Mouse (Mus musculus) midbrain, embryonic 10.5 days (tissue): ENCODE results near the gene Dynlt1b. TPM values are rescaled to one million over a fixed set of nuclear protein-coding genes. Genes with fewer than 3 reads are reported as not detected.
A peak's percentile ranks its signal among the peaks of the same experiment; 100 is the strongest.
"Not testable (repeated sequence)": the region's sequence is repeated elsewhere in the genome, so short reads cannot be mapped to it uniquely, and the experiment has no call there.

ENCODE experiments used
- DNase-seq: peaks from one replicate; pipeline ENCODE4 v3.0.0-alpha.2; 2017; ENCODE audit warnings: low spot score
- H3K27ac ChIP-seq: fragments of 300-500 bp; sonication (generic); replicated peaks from 2 replicates; pipeline ENCODE4 v1.5.1; 2016; ENCODE audit warnings: mild to moderate bottlenecking
- H3K27me3 ChIP-seq: fragments of 300-500 bp; sonication (generic); 2 replicates; pipeline ENCODE4 v1.6.1; 2016; ENCODE audit warnings: low read depth, mild to moderate bottlenecking; ENCODE audit not compliant: poor library complexity, severe bottlenecking
- H3K36me3 ChIP-seq: fragments of 300-500 bp; sonication (generic); 2 replicates; pipeline ENCODE4 v1.6.1; 2016; ENCODE audit warnings: mild to moderate bottlenecking, moderate library complexity
- H3K4me1 ChIP-seq: fragments of 300-500 bp; sonication (generic); 2 replicates; pipeline ENCODE4 v1.6.1; 2016
- H3K4me3 ChIP-seq: fragments of 300-500 bp; sonication (generic); 2 replicates; pipeline ENCODE4 v1.5.1; 2016; ENCODE audit warnings: mild to moderate bottlenecking, moderate library complexity
- H3K9me3 ChIP-seq: fragments of 300-500 bp; sonication (generic); replicated peaks from 2 replicates; pipeline ENCODE4 v1.6.1; 2016; ENCODE audit warnings: mild to moderate bottlenecking
- WGBS: fragments of 180-500 bp; shearing (Covaris S2); methylation state at CpG from one replicate; pipeline ENCODE4 v1.1.7; 2016; 5-methylcytosine and 5-hydroxymethylcytosine counted together
- polyA plus RNA-seq: library from polyadenylated mRNA; unstranded; fragments of >200 nt; fragmentation: Nextera tagmentation; extraction: Ambion mirVana; gene quantifications from 2 replicates; pipeline ENCODE4 v1.2.1, GENCODE M21; 2016

Gene Dynlt1b
- polyA plus RNA-seq: 527 and 611 TPM in 2 replicates

DNA sequence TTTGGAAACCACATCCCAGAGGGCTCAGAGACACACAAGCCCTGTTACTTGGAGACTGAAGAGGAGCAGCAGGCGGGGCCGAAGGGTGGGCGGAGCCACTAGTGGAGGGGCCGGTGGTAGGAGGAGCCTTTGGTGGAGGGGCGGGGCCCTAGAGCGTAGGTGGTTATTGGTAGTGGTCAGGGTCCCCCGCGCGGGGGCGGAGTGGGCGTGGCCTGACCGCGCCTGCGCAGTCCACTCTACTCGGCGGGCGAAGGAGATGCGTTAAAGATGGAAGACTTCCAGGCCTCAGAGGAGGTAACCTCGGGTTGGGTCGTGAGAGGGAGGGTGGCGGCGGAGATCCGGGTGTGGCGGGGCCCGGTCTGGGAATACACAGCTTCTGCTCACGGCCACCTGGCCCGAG lies at the start of gene Dynlt1b:
Gene Dynlt1b (plus strand): TSS at position 168 of the 400 bp plus-strand sequence.
- DNase-seq: peak; percentile 100
- H3K9me3 ChIP-seq, H3K4me1 ChIP-seq, H3K27me3 ChIP-seq: not testable (repeated sequence)
- WGBS: under 1% methylated on average over 27 of the region's 27 CpGs
- Histone ChIP-seq H3K27ac (peak within 1 kb of the TSS; percentile 88), H3K4me3 (peak within 1 kb of the TSS; percentile 58), H3K36me3 (peaks cover 18% of the 10 kb centered on the region)

DNA sequence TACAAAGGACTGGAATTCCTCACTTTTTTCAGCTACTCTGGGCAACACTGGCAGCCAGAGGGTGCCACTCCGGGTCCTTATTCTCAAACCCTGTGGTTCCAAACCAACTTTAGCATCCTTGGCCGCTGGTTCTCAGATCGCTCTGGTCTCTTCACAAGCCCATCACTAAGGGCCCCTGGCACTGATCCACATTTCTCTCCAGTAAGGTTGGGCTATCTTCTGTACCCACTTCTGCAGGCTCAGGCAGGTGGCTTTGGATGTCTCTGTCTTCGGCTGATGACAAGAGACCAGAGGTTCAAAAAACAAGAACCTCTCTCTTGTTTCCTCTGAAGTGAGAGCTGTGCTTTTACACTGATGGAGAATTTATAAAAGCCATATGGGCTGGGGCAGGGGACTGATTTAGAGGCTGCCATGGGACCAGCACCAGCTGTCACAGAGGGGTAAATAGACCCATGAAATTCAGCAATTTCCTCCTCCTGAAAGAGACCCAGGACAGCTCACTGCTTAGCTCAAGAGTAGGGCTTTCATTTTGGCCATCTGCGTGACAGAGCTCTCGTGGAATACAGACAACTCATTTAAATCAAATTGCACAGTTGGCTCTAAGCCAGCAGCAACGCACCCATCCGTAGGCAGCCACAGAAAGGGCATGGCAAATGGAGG lies 49.6 kb upstream of the Dynlt1b start:
- H3K4me1 ChIP-seq, H3K9me3 ChIP-seq, H3K27ac ChIP-seq, H3K36me3 ChIP-seq, H3K4me3 ChIP-seq, DNase-seq, H3K27me3 ChIP-seq: not testable (repeated sequence)
- WGBS: 86% methylated on average over 1 of the region's 8 CpGs

DNA sequence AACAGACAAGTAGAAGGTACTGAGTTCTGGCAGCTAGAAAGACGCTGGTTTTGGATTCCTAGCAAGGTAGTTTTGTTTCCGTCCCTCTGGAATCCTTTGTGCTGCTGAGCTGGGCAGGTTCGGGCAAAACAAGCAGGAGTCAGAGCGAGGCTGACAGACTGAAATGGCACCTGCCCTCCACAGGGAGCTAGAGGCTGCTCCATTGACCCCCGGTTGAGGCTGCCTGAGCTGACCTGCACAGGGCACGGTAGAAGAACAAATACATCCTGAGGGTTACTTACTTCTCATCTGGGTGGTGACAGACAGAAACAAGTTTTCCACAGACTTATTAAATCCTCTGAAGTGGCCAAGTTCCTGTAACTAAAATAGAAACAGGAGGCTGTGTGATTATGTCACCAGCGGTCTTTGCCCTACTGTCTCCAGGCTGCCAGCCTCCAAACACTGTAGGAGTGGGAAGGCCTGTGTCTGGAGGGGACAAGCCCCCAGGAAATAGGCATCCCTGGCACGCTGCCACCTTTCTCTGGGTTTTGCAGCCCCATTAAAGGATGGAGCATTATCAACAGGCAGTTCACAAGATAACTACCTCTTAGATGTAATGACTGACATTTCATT lies 48.7 kb upstream of the Dynlt1b start:
- not testable (repeated sequence) for H3K27ac ChIP-seq, H3K4me1 ChIP-seq, H3K27me3 ChIP-seq, DNase-seq, H3K9me3 ChIP-seq, H3K36me3 ChIP-seq, H3K4me3 ChIP-seq
- WGBS: no CpG with 5 or more reads among the region's 8 CpGs

DNA sequence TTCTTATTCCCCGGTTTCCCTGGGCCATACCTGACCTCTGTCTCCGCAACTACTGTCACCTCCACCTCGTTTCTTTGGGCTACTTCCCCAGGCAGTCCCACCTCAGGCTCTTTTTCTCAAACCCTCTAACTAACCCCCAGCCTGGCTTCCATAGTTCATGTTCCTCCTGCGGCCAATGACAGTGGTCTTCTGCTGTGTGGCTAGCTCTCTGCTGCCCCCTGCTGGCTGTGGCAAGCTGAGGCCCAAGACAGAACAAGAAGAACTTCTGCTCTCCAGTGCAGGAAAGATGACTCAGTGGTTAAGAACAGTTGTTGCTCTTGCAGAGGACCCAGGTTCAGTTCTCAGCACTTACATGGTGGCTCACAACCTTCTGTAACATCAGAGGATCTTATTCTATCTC lies 43.0 kb upstream of the Dynlt1b start:
- H3K36me3 ChIP-seq, H3K4me1 ChIP-seq, H3K4me3 ChIP-seq, H3K27me3 ChIP-seq, H3K9me3 ChIP-seq, H3K27ac ChIP-seq, DNase-seq: not testable (repeated sequence)
- WGBS: no CpG with 5 or more reads among the region's 4 CpGs

DNA sequence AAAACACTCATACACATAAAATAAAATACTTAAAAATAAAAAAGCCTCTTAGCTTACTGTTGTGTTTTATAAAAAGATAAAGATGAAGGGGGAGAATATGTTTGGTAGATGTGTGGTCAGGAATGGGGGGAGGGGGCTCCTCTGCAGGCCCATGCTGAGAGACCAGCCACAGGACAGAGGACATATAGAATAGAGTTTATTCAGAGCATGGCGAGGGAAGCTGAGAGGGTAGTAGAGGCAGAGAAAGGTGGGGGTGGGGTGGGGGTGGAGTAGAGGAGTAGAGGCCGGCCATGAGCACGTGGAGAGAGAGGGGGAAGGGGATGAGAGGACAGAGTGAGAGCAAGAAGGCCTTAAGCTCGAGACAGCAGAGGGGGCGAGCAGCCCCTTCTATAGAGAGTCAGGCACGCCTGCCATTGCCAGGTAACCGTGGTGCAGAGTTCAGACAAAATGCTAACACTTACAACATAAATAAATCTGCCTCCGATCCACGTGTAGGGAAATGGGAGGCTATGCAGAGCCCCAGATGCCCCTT lies 42.5 kb upstream of the Dynlt1b start:
- H3K4me3 ChIP-seq, H3K27me3 ChIP-seq, H3K36me3 ChIP-seq, H3K27ac ChIP-seq, H3K9me3 ChIP-seq, H3K4me1 ChIP-seq, DNase-seq: not testable (repeated sequence)
- no CpG with 5 or more reads among the region's 9 CpGs for WGBS

DNA sequence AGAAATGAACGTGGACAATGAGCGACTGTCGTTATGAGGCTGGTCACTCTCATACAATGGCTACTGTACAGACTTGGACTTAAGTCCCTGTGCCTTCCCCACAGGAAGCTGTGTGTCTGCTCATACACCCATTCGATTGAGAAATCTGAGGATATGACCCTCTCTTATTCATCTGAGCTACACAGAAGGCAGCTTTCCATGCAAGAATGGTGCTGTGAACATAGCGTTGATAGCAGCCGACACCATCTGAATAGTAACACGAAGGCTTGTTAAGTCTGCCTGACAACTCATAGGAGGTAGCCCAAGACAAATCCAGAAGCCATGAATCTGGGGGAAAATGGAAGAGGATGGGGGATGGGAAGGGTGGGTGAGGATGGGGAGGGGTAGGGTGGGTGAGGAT lies 40.4 kb upstream of the Dynlt1b start:
- not testable (repeated sequence) for H3K4me3 ChIP-seq, H3K4me1 ChIP-seq, H3K27me3 ChIP-seq, H3K27ac ChIP-seq, H3K9me3 ChIP-seq, DNase-seq, H3K36me3 ChIP-seq
- WGBS: 91% methylated on average over 5 of the region's 7 CpGs

DNA sequence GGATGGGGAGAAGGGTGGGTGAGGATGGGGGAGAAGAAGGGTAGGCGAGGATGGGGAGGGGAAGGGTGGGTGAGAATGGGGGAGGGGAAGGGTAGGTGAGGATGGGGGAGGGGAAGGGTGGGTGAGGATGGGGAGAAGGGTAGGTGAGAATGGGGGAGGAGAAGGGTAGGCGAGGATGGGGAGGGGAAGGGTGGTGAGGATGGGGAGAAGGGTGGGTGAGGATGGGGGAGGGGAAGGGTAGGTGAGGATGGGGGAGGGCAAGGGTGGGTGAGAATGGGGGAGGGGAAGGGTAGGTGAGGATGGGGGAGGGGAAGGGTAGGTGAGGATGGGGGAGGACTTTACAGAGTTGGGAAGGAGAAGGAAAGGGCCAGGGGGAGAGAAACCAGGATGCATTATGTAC lies 39.2 kb upstream of the Dynlt1b start:
- DNase-seq: peak; percentile 9
- not testable (repeated sequence) for H3K36me3 ChIP-seq, H3K27ac ChIP-seq, H3K9me3 ChIP-seq, H3K4me3 ChIP-seq, H3K4me1 ChIP-seq, H3K27me3 ChIP-seq
- WGBS: 93% methylated on average over 2 of the region's 2 CpGs

DNA sequence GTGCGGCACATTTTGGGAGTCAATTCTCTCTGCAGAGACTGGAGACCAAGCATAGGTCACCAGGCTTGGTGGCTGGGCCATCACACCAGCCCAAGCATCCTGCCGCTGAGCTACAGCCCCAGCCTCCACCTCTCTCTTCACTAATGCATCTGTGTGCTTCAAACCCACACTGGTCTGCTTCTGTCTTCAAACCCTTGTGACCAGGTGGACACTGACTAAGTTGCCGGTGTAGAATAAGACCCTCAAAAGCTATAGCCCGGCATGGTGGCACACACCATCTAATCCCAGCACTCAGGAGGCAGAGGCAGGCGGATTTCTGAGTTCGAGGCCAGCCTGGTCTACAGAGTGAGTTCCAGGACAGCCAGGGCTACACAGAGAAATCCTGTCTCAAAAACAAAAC lies 38.2 kb upstream of the Dynlt1b start:
- 89% methylated on average over 5 of the region's 6 CpGs for WGBS
- H3K27ac ChIP-seq, H3K4me1 ChIP-seq, DNase-seq, H3K27me3 ChIP-seq, H3K9me3 ChIP-seq, H3K4me3 ChIP-seq, H3K36me3 ChIP-seq: not testable (repeated sequence)

DNA sequence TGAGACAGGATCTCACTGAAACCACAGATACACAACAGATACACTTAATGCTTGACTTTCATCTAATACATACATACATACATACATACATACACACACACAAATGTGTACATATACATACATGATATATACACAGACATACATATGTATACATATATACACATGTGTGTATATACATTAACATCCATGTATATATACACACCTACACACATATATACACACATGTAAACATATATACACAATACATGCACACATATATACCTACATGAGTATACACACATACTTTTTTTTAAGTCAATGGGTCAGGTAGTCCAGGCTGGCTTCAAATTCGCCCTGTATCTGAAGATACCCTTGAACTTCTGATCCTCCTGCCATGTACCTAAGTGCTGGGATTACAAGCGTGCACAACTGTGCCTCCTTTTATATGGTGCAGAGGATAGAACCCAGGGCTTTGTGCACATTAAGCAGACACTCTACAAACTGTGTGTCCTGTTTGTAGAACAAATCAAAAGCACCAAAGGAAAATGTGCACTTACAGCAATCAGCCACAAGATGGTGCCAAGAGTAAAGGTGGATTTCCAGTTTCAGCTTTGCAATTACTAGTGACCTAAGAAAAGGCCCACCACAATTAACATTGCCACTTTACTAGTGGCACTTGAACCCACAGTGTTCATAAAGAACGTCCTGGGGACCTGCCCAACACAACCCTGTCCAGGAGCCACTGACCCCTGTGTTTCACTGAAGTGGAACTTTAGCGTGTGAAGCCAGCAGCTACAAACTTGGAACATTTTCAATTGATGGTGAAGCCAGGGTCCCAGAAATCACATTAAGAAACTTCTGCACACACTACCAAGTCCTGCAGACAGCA lies 37.2 kb upstream of the Dynlt1b start:
- not testable (repeated sequence) for DNase-seq, H3K4me3 ChIP-seq, H3K27ac ChIP-seq, H3K27me3 ChIP-seq, H3K9me3 ChIP-seq, H3K4me1 ChIP-seq, H3K36me3 ChIP-seq
- WGBS: no CpG with 5 or more reads among the region's 4 CpGs

DNA sequence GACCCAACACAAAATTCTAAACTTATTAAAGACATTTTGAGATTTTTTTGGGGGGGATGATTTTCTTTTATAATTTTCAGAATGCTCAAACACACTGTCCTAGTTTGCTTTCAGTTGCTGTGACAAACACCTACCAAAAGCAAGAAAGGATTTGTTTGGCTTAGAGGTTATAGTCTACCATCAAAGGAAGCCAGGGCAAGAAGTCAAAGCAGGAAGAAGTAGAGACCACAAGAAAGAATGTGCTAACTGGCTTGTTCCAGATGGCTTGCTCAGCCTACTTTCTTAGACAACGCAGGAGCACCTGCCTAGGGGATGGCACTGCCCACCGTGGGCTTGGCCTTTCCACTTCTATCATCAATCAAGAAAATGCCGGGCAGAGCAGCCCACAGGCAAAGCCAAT lies 31.8 kb upstream of the Dynlt1b start:
- WGBS: 93% methylated on average over 2 of the region's 3 CpGs
- H3K27ac ChIP-seq, H3K9me3 ChIP-seq, H3K4me3 ChIP-seq, DNase-seq, H3K36me3 ChIP-seq, H3K27me3 ChIP-seq: not testable (repeated sequence)
- peaks cover 14% of the 10 kb centered on the region for H3K4me1 ChIP-seq

DNA sequence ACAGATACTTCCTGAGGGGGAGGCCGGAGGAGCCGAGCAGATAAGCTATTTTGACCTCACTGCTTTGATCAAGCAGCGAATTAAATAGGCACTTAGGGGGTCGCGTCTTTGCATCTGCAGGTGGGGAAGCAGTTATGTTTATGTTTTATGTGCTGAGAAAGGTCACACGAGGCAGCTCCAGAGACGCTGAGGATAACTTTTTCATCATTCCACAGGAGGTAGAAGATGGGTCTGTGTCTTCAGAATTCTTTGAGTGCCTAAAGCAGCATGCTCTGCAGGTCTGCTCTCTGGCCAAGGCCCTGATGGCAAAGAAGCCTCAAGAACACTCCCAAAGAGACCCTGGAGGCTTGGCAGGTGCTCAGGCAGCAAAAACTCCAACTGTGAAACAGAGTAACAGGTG lies 31.1 kb upstream of the Dynlt1b start:
- H3K27ac ChIP-seq: peak overlapping the region; percentile 76
- 28% methylated on average over 7 of the region's 7 CpGs for WGBS
- DNase-seq: not testable (repeated sequence)

DNA sequence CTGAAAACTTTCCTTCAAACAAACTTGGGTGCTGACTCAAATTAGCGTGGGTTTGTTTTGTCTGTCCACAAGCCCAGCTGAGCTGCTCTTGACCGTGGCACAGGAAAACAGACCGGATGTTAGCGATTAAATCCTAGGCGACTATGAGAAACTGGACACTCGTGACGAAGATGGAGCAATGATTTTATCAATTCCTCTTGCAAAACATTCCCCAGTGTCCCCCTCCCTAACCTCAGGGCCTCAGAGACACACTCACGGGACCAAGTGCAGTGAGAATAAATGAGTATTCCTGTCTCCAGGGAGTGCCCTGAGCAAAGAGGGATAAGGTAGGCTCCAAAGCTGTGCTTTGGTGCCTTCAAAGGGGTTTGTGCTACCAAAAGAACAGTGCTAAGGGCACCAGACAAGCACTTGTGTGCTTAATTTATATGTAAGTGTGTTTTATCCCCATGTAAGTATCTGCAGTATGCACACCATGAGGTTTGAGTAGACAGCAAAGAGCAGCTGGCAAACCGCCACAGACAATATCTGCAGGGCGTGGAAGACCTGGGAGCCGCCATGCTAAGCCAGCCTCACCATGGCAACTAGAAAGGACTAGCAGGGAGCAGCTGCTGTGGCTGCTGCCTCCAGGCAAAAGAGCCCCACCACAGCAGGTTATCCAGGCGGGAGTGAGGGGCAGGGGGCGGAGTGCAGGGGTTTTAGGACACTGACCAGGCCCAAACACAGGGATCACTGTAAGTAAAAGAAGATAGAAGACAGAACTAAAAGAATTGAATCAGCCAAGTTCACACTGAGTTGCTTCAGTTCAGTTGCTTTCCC lies 30.4 kb upstream of the Dynlt1b start:
- not testable (repeated sequence) for H3K9me3 ChIP-seq, H3K36me3 ChIP-seq, H3K27me3 ChIP-seq, H3K4me3 ChIP-seq
- peak; percentile 81 for DNase-seq
- 21% methylated on average over 10 of the region's 13 CpGs for WGBS
- Histone ChIP-seq H3K27ac (peak overlapping the region; percentile 84), H3K4me1 (peaks cover 14% of the 10 kb centered on the region)

More for the DNA sequence above, 31.1 kb upstream of the Dynlt1b start:
- H3K4me3 ChIP-seq, H3K27me3 ChIP-seq, H3K9me3 ChIP-seq, H3K36me3 ChIP-seq: not testable (repeated sequence)
- H3K4me1 ChIP-seq: peaks cover 14% of the 10 kb centered on the region
